Mouse (Mus musculus): ENCODE data around the gene Tnpo1.

- TF ChIP-seq CTCF (conservative IDR thresholded peaks at IDR 0.05; ENCODE audit: low read length) (no peak), NANOG (IDR thresholded peaks at IDR 0.05; ENCODE audit: borderline replicate concordance, low read length) (no peak), POU5F1 (IDR thresholded peaks at IDR 0.05; ENCODE audit: borderline replicate concordance, low read length) (no peak)
These were observed 34.7 kb downstream of the Tnpo1 start for GRCm38 (mm10) chr13:98891443-98891842.
